Mouse (Mus musculus) embryonic facial prominence, embryonic 14.5 days (tissue): ENCODE results near the gene Epha6. TPM values are rescaled to one million over a fixed set of nuclear protein-coding genes. Genes with fewer than 3 reads are reported as not detected.

ENCODE experiments used
- ATAC-seq: fragments of 200-750 bp; cut with Nextera tagmentation; 2 replicates; pipeline ENCODE4 v1.8.0; 2017; ENCODE audit warnings: low read depth, moderate number of reproducible peaks, moderate TSS enrichment
- DNase-seq: peaks from one replicate; pipeline ENCODE4 v3.0.0-alpha.2; 2015; ENCODE audit warnings: low spot score
- H3K27ac ChIP-seq: fragments of 300-500 bp; sonication (generic); replicated peaks from 2 replicates; pipeline ENCODE4 v1.5.1; 2014; ENCODE audit warnings: low read depth, mild to moderate bottlenecking, low read length, moderate library complexity
- H3K27me3 ChIP-seq: fragments of 300-500 bp; sonication (generic); replicated peaks from 2 replicates; pipeline ENCODE4 v1.6.1; 2014; ENCODE audit warnings: low read length; ENCODE audit not compliant: control insufficient read depth, insufficient read depth
- H3K36me3 ChIP-seq: fragments of 300-500 bp; sonication (generic); 2 replicates; pipeline ENCODE4 v1.6.1; 2014; ENCODE audit warnings: low read length, mixed read lengths; ENCODE audit not compliant: control insufficient read depth, insufficient read depth
- H3K4me1 ChIP-seq: fragments of 300-500 bp; sonication (generic); 2 replicates; pipeline ENCODE4 v1.6.1; 2014; ENCODE audit warnings: antibody characterized with exemption, low read length; ENCODE audit not compliant: control insufficient read depth, insufficient read depth
- H3K4me2 ChIP-seq: fragments of 300-500 bp; sonication (generic); 2 replicates; pipeline ENCODE4 v1.6.1; 2014; ENCODE audit warnings: low read depth, mild to moderate bottlenecking, low read length, moderate library complexity, mixed read lengths
- H3K4me3 ChIP-seq: fragments of 300-500 bp; sonication (generic); 2 replicates; pipeline ENCODE4 v1.5.1; 2014; ENCODE audit warnings: low read depth, mild to moderate bottlenecking, low read length
- H3K9ac ChIP-seq: fragments of 300-500 bp; sonication (generic); 2 replicates; pipeline ENCODE4 v1.6.1; 2014; ENCODE audit warnings: low read depth, mild to moderate bottlenecking, low read length, moderate library complexity, mixed read lengths
- H3K9me3 ChIP-seq: fragments of 300-500 bp; sonication (generic); 2 replicates; pipeline ENCODE4 v1.6.1; 2016; ENCODE audit warnings: low read length; ENCODE audit not compliant: control insufficient read depth
- WGBS: fragments of 180-500 bp; shearing (Covaris S2); extraction: QIAGEN DNeasy Blood & Tissue Kit; methylation state at CpG from one replicate; pipeline ENCODE4 v1.1.7; 2014; 5-methylcytosine and 5-hydroxymethylcytosine counted together
- polyA plus RNA-seq: library from polyadenylated mRNA; unstranded; fragments of >200 nt; fragmentation: Nextera tagmentation; extraction: Ambion mirVana; gene quantifications from 2 replicates; pipeline ENCODE4 v1.2.1, GENCODE M21; 2014

Gene Epha6
- polyA plus RNA-seq, 1 experiment from 2014 or later: 0.79 TPM

- no peak overlapping the region for H3K4me2 ChIP-seq
- no peaks in the 10 kb centered on the region for H3K27me3 ChIP-seq
- no peak for DNase-seq
- no peak for ATAC-seq
- H3K4me1 ChIP-seq: no peaks in the 10 kb centered on the region
- no peaks in the 10 kb centered on the region for H3K36me3 ChIP-seq
- H3K9me3 ChIP-seq: no peaks in the 10 kb centered on the region
- no peak overlapping the region for H3K9ac ChIP-seq
- H3K4me3 ChIP-seq: no peak overlapping the region
- no peak overlapping the region for H3K27ac ChIP-seq
These were observed 212.4 kb downstream of the Epha6 start for GRCm38 (mm10) chr16:60392961-60393360.

DNA sequence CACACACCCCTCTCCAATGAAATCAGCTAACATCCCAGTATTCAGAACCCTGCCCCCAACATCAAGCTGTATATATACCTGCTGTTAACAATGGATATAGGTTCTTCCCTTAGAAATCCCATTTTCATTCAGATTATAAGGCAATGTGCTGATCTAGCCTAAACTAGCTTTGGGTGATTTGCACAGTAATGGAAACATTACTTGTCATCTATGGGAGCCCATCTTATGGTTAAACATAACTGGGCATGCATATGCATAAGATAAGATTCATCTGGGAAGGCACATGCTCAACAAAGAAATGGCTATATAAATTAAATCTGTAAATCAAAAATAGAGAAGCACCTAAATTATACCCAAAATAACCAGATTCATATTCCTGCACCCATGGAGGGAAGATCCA lies 230.2 kb downstream of the Epha6 start:
- H3K9ac ChIP-seq: no peak overlapping the region
- ATAC-seq (no peak), DNase-seq (no peak)
- H3K4me1 ChIP-seq: no peaks in the 10 kb centered on the region
- no peaks in the 10 kb centered on the region for H3K9me3 ChIP-seq
- no peaks in the 10 kb centered on the region for H3K36me3 ChIP-seq
- H3K27ac ChIP-seq: no peak overlapping the region
- no peak overlapping the region for H3K4me2 ChIP-seq
- no peaks in the 10 kb centered on the region for H3K27me3 ChIP-seq
- no peak overlapping the region for H3K4me3 ChIP-seq

DNA sequence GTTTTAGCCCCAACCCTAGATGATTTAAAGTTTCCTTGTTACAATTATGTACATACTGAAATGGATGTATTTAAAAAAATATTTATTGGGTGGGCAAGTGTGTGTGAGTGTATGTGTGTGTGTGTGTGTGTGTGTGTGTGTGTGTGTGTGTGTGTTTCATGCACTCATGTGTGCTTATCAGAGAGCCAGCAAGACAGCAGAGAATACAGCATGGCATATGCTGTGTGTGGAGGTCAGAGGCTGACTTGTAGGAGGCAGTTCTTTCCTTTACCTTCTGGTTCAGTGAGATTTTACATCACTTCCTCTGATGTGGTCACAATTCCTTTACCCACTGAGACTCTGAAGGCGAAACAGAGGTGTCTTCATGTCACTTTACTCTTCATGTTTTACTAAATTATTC lies 321.4 kb downstream of the Epha6 start:
- H3K36me3 ChIP-seq: no peaks in the 10 kb centered on the region
- H3K27me3 ChIP-seq: no peaks in the 10 kb centered on the region
- H3K9ac ChIP-seq: no peak overlapping the region
- H3K4me1 ChIP-seq: no peaks in the 10 kb centered on the region
- DNase-seq (no peak), ATAC-seq (no peak)
- no peaks in the 10 kb centered on the region for H3K9me3 ChIP-seq
- no peak overlapping the region for H3K4me2 ChIP-seq
- no peak overlapping the region for H3K27ac ChIP-seq
- 65% methylated on average over 1 of the region's 1 CpGs for WGBS
- H3K4me3 ChIP-seq: no peak overlapping the region

DNA sequence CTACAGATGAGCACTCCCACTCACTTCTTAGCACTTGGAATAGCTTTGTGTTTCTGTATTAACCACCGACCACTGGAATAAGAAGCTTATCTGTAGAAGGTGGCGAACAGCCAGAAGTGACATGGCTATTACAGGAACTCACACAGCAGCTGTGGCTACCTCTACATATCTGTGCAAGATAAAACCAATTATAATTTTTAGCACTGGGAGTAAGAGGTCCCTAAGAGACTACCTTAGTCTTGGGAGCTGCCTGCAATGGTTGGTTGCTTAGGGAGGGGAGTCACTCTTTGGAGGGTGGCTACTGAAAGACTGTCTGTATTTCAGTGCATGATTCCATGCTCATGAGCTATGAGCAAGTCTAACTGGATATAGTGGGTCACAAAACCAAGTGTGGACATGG lies 331.2 kb downstream of the Epha6 start:
- Histone ChIP-seq H3K27me3 (no peaks in the 10 kb centered on the region), H3K4me3 (no peak overlapping the region), H3K4me1 (no peaks in the 10 kb centered on the region), H3K9ac (no peak overlapping the region), H3K9me3 (no peaks in the 10 kb centered on the region), H3K4me2 (no peak overlapping the region), H3K27ac (no peak overlapping the region), H3K36me3 (no peaks in the 10 kb centered on the region)
- no peak for DNase-seq
- 88% methylated on average over 2 of the region's 2 CpGs for WGBS
- no peak for ATAC-seq

DNA sequence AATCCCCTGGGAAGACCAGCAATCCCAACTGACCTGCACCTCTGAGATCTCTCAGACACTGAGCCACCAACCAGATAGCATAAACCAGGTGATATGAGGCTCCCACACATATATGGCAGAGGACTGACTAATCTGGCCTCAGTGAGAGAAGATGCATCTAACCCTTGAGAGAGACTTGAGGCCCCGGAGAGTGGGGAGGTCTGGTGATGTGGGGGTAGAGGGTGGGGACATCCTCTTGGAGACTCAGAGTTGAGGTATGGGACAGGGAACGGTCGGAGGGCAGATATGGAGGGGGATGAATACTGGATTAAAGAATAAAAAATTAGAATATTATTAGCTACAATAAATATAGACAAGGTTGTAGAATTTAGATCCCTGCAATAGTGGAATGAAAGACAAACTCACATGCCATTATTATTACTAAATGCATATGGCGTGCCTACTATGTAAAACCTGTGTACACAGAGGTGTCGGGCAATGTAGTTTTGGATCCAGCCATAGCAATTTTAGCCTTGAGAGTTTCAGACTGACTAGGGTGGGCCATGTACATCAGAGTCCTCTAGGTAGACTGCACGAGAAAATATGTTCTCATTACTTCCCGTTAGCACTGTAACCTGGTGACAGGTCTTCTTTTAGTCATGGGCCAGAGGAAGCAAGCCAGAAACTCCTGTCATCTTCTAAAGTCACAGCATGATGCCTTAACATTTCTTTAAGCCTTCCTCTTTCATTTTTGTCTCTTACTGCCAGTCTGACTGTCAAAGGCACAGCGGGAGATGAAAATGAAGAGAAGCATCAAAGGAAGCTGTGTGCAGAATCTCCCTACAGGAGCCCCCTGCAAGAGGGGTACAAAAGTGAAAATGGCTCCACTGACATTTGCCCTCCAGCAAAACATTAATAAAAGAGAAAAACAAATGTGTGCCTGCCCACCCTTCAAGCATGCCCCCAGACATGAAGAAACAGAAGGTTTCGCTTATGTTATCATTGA lies 338.7 kb downstream of the Epha6 start:
- WGBS: 78% methylated on average over 9 of the region's 9 CpGs

DNA sequence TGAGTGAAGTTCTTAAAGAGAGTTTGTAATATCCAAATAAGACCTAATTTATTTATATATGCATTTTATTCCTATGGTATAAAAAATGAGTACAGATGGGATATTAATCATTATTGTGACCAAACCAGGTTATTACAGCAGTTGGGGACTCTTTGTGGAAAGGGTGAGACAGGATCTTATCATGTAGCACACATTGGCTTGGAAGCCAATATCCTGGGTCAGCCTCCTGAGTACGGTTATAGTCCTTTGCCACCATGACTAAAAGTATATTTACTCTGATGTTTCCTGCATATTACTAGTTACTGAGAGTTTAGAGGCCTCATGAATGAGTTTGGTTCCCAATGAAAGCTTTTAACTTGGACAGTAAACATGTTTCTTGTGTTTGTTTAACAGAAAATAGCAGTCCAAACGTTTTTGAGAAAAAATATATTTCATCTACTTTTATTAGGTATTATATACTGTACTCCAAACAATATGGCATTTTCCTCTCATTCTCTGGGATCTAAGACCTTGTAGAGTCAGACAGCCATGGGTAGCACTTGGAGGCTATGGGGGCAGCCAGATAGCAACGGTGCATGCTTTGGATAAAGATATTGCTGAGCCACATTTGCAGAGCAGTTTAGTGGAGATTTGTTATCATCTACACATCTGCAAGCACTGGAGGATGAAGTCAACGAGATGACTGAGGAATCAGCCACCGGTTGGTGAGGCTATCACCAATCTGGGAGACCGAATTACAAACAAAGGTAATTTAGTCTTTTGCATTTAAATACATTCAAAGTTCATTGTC lies 340.4 kb downstream of the Epha6 start:
- WGBS: 74% methylated on average over 6 of the region's 6 CpGs
- Histone ChIP-seq H3K27me3 (no peaks in the 10 kb centered on the region), H3K4me3 (no peak overlapping the region), H3K4me1 (no peaks in the 10 kb centered on the region), H3K27ac (no peak overlapping the region), H3K36me3 (no peaks in the 10 kb centered on the region), H3K9me3 (no peaks in the 10 kb centered on the region), H3K4me2 (no peak overlapping the region), H3K9ac (no peak overlapping the region)
- no peak for ATAC-seq
- DNase-seq: no peak

More for the DNA sequence above, 338.7 kb downstream of the Epha6 start:
- Histone ChIP-seq H3K27me3 (no peaks in the 10 kb centered on the region), H3K4me1 (no peaks in the 10 kb centered on the region), H3K4me3 (no peak overlapping the region), H3K27ac (no peak overlapping the region), H3K4me2 (no peak overlapping the region), H3K9me3 (no peaks in the 10 kb centered on the region), H3K36me3 (no peaks in the 10 kb centered on the region), H3K9ac (no peak overlapping the region)
- DNase-seq: no peak
- ATAC-seq: no peak

DNA sequence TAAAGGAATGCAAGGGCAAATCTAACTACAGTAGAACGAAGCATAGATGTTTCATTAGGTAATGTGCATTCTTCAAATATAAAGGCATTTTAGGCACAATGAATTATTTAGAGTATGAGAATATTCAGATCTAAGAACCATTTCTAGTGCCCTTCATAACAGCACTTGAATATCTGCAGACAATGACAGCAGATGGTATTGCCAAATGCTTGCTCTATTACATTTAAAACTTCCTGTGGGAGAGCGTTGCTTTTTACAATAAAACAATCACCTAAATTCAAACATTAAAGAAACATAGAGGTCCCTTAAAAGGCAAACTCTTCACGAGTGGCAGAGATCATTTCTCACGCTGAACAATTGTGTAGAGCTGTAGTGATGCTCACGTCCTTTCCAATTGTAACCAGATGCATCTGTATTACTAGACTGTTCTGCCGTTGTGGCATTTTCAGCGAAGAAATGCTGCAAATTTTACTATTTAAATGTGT lies 347.1 kb downstream of the Epha6 start:
- Histone ChIP-seq H3K4me1 (no peaks in the 10 kb centered on the region), H3K4me2 (no peak overlapping the region), H3K36me3 (no peaks in the 10 kb centered on the region), H3K9me3 (no peaks in the 10 kb centered on the region), H3K4me3 (no peak overlapping the region), H3K27ac (no peak overlapping the region), H3K27me3 (no peaks in the 10 kb centered on the region), H3K9ac (no peak overlapping the region)
- no peak for ATAC-seq
- WGBS: 68% methylated on average over 7 of the region's 7 CpGs
- no peak for DNase-seq

GRCm38 (mm10) chr16:60257623-60258022 lies 347.7 kb downstream of the Epha6 start:
- no peak for ATAC-seq
- Histone ChIP-seq H3K27me3 (no peaks in the 10 kb centered on the region), H3K27ac (no peak overlapping the region), H3K4me2 (no peak overlapping the region), H3K4me3 (no peak overlapping the region), H3K9ac (no peak overlapping the region), H3K4me1 (no peaks in the 10 kb centered on the region), H3K9me3 (no peaks in the 10 kb centered on the region), H3K36me3 (no peaks in the 10 kb centered on the region)
- no peak for DNase-seq
- WGBS: 63% methylated on average over 2 of the region's 2 CpGs
